Comparison of ENCODE assay signal across 24 mouse cellular contexts in genomic region chr5:123960129-123960528, GRCm38 (mm10). TPM values are rescaled to one million over a fixed set of nuclear protein-coding genes. Genes with fewer than 3 reads are reported as not detected.
"Had no signal": no experiment of that assay in that cellular context is flagged by ENCODE, and none has a peak within 500 bp of the region (broad histone marks: within the 10 kb centered on the region; RNA-seq: fewer than 3 reads in every experiment).

No protein-coding gene starts in this region.

- ATAC-seq: hindbrain, embryonic 16.5 days; intestine, embryonic 15.5 days; midbrain, embryonic 15.5 days had no signal

- H3K9me3 ChIP-seq: intestine, embryonic 15.5 days; limb, embryonic 10.5 days; limb, embryonic 13.5 days; lung, embryonic 15.5 days; midbrain, embryonic 12.5 days; midbrain, embryonic 15.5 days; neural tube, embryonic 12.5 days; neural tube, embryonic 15.5 days; stomach, embryonic 15.5 days had no signal

- H3K27me3 ChIP-seq: intestine, embryonic 15.5 days; limb, embryonic 13.5 days; lung, embryonic 15.5 days; midbrain, embryonic 12.5 days; midbrain, embryonic 15.5 days; neural tube, embryonic 12.5 days; neural tube, embryonic 15.5 days; stomach, embryonic 15.5 days had no signal

- H3K4me1 ChIP-seq: intestine, embryonic 15.5 days; limb, embryonic 10.5 days; lung, embryonic 15.5 days; midbrain, embryonic 12.5 days; midbrain, embryonic 15.5 days; neural tube, embryonic 12.5 days; neural tube, embryonic 15.5 days; stomach, embryonic 15.5 days had no signal

- H3K9ac ChIP-seq: intestine, embryonic 15.5 days; limb, embryonic 13.5 days; liver, embryonic 14.5 days; lung, embryonic 15.5 days; midbrain, embryonic 12.5 days; midbrain, embryonic 15.5 days; neural tube, embryonic 12.5 days; neural tube, embryonic 15.5 days; stomach, embryonic 15.5 days had no signal

- DNase-seq: kidney, adult 11 months; kidney, adult 8-10 months; kidney, postnatal 14 days; kidney, postnatal 4 days; liver; retina, postnatal 1 day; right cerebral cortex, postnatal 25 days; spleen, adult 18-20 months; thymus, adult 2 months; thymus, postnatal 14 days; thymus, postnatal 4 days had no signal

- H3K27ac ChIP-seq: intestine, embryonic 15.5 days; limb, embryonic 10.5 days; limb, embryonic 13.5 days; liver, embryonic 14.5 days; lung, embryonic 15.5 days; macrophage; midbrain, embryonic 12.5 days; midbrain, embryonic 15.5 days; neural tube, embryonic 12.5 days; neural tube, embryonic 15.5 days; stomach, embryonic 15.5 days had no signal

- H3K4me3 ChIP-seq: intestine, embryonic 15.5 days; limb, embryonic 10.5 days; limb, embryonic 13.5 days; lung, embryonic 15.5 days; midbrain, embryonic 12.5 days; midbrain, embryonic 15.5 days; neural tube, embryonic 12.5 days; neural tube, embryonic 15.5 days; stomach, embryonic 15.5 days had no signal

- H3K36me3 ChIP-seq: intestine, embryonic 15.5 days; limb, embryonic 10.5 days; limb, embryonic 13.5 days; lung, embryonic 15.5 days; midbrain, embryonic 12.5 days; midbrain, embryonic 15.5 days; neural tube, embryonic 12.5 days; neural tube, embryonic 15.5 days; stomach, embryonic 15.5 days had no signal

- H3K4me2 ChIP-seq: intestine, embryonic 15.5 days; limb, embryonic 13.5 days; lung, embryonic 15.5 days; midbrain, embryonic 12.5 days; midbrain, embryonic 15.5 days; neural tube, embryonic 12.5 days; neural tube, embryonic 15.5 days; stomach, embryonic 15.5 days had no signal

RNA-seq across cellular contexts. Expression of gene Gm43518, which starts 32.9 kb away (rescaled TPM):
- total RNA-seq: left cerebral cortex, postnatal 14 days had no signal
- polyA plus RNA-seq: macrophage had no signal
